Mouse (Mus musculus): ENCODE results near the gene Srcin1.

DNA sequence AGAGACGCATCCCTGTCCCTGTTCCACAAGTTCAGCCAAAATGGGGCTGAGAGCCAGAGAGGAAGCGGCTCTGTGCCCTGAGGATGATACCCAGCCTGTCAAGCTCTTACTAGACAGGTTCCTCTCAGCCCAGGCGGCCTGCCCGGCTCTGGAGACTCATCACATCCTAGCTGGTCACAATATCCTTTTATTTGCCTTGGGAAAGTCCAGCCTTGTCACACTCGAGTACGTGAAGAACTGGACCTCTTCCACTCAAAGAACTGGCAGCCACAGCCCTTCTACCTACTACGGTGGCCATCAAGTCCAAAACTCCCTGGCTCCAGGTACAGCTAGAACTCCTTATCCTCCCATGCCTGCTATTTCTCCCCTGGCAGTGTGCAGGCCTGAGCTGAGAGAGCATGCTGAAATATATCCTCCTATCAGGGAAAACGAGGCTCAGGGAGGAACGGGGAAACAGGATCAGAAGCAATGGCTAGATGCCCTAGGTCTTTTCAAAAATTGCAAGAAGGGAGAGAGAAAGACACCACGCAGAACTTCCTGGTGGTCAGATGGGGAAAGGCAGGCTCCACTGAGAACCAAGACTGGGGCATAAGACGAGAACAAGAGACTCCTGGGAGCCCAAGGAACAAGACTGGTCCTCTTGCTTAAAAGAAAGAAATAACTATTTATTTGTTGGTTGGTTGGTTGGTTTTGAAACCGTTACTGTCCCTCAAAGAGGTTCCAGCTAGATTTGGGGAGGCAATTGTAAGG is 27.9 kb downstream of the Srcin1 start:
- TF ChIP-seq MAX (IDR thresholded peaks at IDR 0.05; ENCODE audit: low read depth) (no peak), POLR2A (IDR thresholded peaks at IDR 0.05; ENCODE audit: insufficient read length, low read depth) (no peak)

Measured in myocyte (in vitro differentiated cells).